Mouse (Mus musculus): ENCODE data around the gene Fitm1. TPM values are rescaled to one million over a fixed set of nuclear protein-coding genes. Genes with fewer than 3 reads are reported as not detected.

Gene Fitm1
- polyA plus RNA-seq (2012; rRNA removed): 0.20 and 4.1 TPM in 2 replicates

GRCm38 (mm10) chr14:55575302-55575701 lies at the start of gene Fitm1:
Gene Fitm1, plus strand, starts transcription at chr14:55575617.

GRCm38 (mm10) chr14:55540067-55540786 lies 35.2 kb upstream of the Fitm1 start, which contains the start of gene Pck2:
Gene Pck2, plus strand, starts transcription at chr14:55540266.

GRCm38 (mm10) chr14:55559799-55560201 lies 15.6 kb upstream of the Fitm1 start, which contains the start of gene Dcaf11:
Gene Dcaf11, plus strand, starts transcription at chr14:55560006.

GRCm38 (mm10) chr14:55560202-55561073 lies 15.0 kb upstream of the Fitm1 start, which contains the start of gene A730061H03Rik:
Gene A730061H03Rik, minus strand, starts transcription at chr14:55560406.

GRCm38 (mm10) chr14:55577871-55578667 lies 2.7 kb downstream of the Fitm1 start, which contains the start of gene Psme1:
Gene Psme1, plus strand, starts transcription at chr14:55578123.

GRCm38 (mm10) chr14:55584702-55585565 lies 9.5 kb downstream of the Fitm1 start, which contains the start of gene Emc9:
Gene Emc9, minus strand, starts transcription at chr14:55585302.

GRCm38 (mm10) chr14:55590748-55591330 lies 15.4 kb downstream of the Fitm1 start, which contains the start of gene Psme2:
Gene Psme2, minus strand, starts transcription at chr14:55591113.

GRCm38 (mm10) chr14:55591331-55591891 lies 16.0 kb downstream of the Fitm1 start, which contains the start of gene Rnf31:
Gene Rnf31, plus strand, starts transcription at chr14:55591708.

GRCm38 (mm10) chr14:55603271-55603632 lies 27.8 kb downstream of the Fitm1 start, which contains the start of gene Irf9:
Gene Irf9, plus strand, starts transcription at chr14:55603571.

GRCm38 (mm10) chr14:55617822-55618221 lies 42.4 kb downstream of the Fitm1 start, which contains the start of gene Rec8:
Gene Rec8, plus strand, starts transcription at chr14:55618037.

Other genes with a start within 250 kb of the Fitm1 start
- 36.2 and 37.6 TPM in 2 replicates for gene Dhrs4, start 96.9 kb upstream of the Fitm1 start, polyA plus RNA-seq (2012; rRNA removed)
- 195 and 238 TPM in 2 replicates for gene Carmil3, start 85.0 kb upstream of the Fitm1 start, polyA plus RNA-seq (2012; rRNA removed)
- 7.3 and 10.1 TPM in 2 replicates for gene Cpne6, start 65.2 kb upstream of the Fitm1 start, polyA plus RNA-seq (2012; rRNA removed)
- gene Nrl, start 50.6 kb upstream of the Fitm1 start, polyA plus RNA-seq (2012; rRNA removed): 0.64 and 0.80 TPM in 2 replicates
- 19.4 and 24.9 TPM in 2 replicates for gene Pck2, start 35.4 kb upstream of the Fitm1 start, polyA plus RNA-seq (2012; rRNA removed)
- gene Dcaf11, start 15.6 kb upstream of the Fitm1 start, polyA plus RNA-seq (2012; rRNA removed): 99.5 and 110 TPM in 2 replicates
- 0.55 and 0.85 TPM in 2 replicates for gene A730061H03Rik, start 15.2 kb upstream of the Fitm1 start, polyA plus RNA-seq (2012; rRNA removed)
- 95.6 and 100 TPM in 2 replicates for gene Psme1, start 2.5 kb downstream of the Fitm1 start, polyA plus RNA-seq (2012; rRNA removed)
- gene Emc9, start 9.7 kb downstream of the Fitm1 start, polyA plus RNA-seq (2012; rRNA removed): 15.2 and 19.4 TPM in 2 replicates
- gene Psme2, start 15.5 kb downstream of the Fitm1 start, polyA plus RNA-seq (2012; rRNA removed): 80.2 and 87.2 TPM in 2 replicates
- 24.8 and 26.6 TPM in 2 replicates for gene Rnf31, start 16.1 kb downstream of the Fitm1 start, polyA plus RNA-seq (2012; rRNA removed)
- 27.1 and 27.9 TPM in 2 replicates for gene Irf9, start 28.0 kb downstream of the Fitm1 start, polyA plus RNA-seq (2012; rRNA removed)
- gene Rec8, start 42.4 kb downstream of the Fitm1 start, polyA plus RNA-seq (2012; rRNA removed): 19.0 and 25.2 TPM in 2 replicates
- gene Ipo4, start 60.3 kb downstream of the Fitm1 start, polyA plus RNA-seq (2012; rRNA removed): 171 and 172 TPM in 2 replicates
- 6.9 and 7.0 TPM in 2 replicates for gene Gm49378, start 62.3 kb downstream of the Fitm1 start, polyA plus RNA-seq (2012; rRNA removed)
- gene Tm9sf1, start 68.2 kb downstream of the Fitm1 start, polyA plus RNA-seq (2012; rRNA removed): 48.4 and 58.4 TPM in 2 replicates
- 2.0 and 2.1 TPM in 2 replicates for gene Tssk4, start 74.6 kb downstream of the Fitm1 start, polyA plus RNA-seq (2012; rRNA removed)
- gene Mdp1, start 84.9 kb downstream of the Fitm1 start, polyA plus RNA-seq (2012; rRNA removed): 52.9 and 57.0 TPM in 2 replicates
- gene Gmpr2, start 96.3 kb downstream of the Fitm1 start, polyA plus RNA-seq (2012; rRNA removed): 43.0 and 44.1 TPM in 2 replicates
- gene Nedd8, start 96.5 kb downstream of the Fitm1 start, polyA plus RNA-seq (2012; rRNA removed): 461 and 488 TPM in 2 replicates
- gene Tinf2, start 106.2 kb downstream of the Fitm1 start, polyA plus RNA-seq (2012; rRNA removed): 32.9 and 33.1 TPM in 2 replicates
- 0.43 and 1.5 TPM in 2 replicates for gene Tgm1, start 138.3 kb downstream of the Fitm1 start, polyA plus RNA-seq (2012; rRNA removed)
- 57.1 and 61.9 TPM in 2 replicates for gene Rabggta, start 146.6 kb downstream of the Fitm1 start, polyA plus RNA-seq (2012; rRNA removed)
- gene Dhrs1, start 170.1 kb downstream of the Fitm1 start, polyA plus RNA-seq (2012; rRNA removed): 86.8 and 87.0 TPM in 2 replicates
- 21.4 and 26.4 TPM in 2 replicates for gene Nop9, start 170.1 kb downstream of the Fitm1 start, polyA plus RNA-seq (2012; rRNA removed)
- gene Cideb, start 182.8 kb downstream of the Fitm1 start, polyA plus RNA-seq (2012; rRNA removed): 0.57 and 1.3 TPM in 2 replicates
- gene Ltb4r2, start 185.8 kb downstream of the Fitm1 start, polyA plus RNA-seq (2012; rRNA removed): 0.11 and 0.21 TPM in 2 replicates
- gene Ltb4r1, start 190.3 kb downstream of the Fitm1 start, polyA plus RNA-seq (2012; rRNA removed): 0.34 and 0.91 TPM in 2 replicates
- 5.0 and 9.7 TPM in 2 replicates for gene Adcy4, start 208.5 kb downstream of the Fitm1 start, polyA plus RNA-seq (2012; rRNA removed)
- gene Ripk3, start 213.2 kb downstream of the Fitm1 start, polyA plus RNA-seq (2012; rRNA removed): 3.1 and 9.4 TPM in 2 replicates
- 29.1 and 48.1 TPM in 2 replicates for gene Nfatc4, start 247.5 kb downstream of the Fitm1 start, polyA plus RNA-seq (2012; rRNA removed)